Mouse (Mus musculus) thymus, adult 2 months (tissue): ENCODE measurements around the gene Egln1. TPM values are rescaled to one million over a fixed set of nuclear protein-coding genes. Genes with fewer than 3 reads are reported as not detected.

Experiments
- DNase-seq: peaks from one replicate; pipeline ENCODE4 v3.0.0; 2021
- H3K27ac ChIP-seq: fragments of 200-500 bp; 2 replicates; pipeline ENCODE4 v1.5.1; 2012; ENCODE audit warnings: low read length, control low read depth; ENCODE audit not compliant: control insufficient read depth, insufficient read depth
- H3K27me3 ChIP-seq: fragments of 200-500 bp; 2 replicates; pipeline ENCODE4 v1.6.1; 2012; ENCODE audit warnings: mild to moderate bottlenecking, low read length, moderate library complexity, mixed read lengths; ENCODE audit not compliant: control insufficient read depth, insufficient read depth
- H3K36me3 ChIP-seq: fragments of 200-500 bp; 2 replicates; pipeline ENCODE4 v1.6.1; 2012; ENCODE audit warnings: mild to moderate bottlenecking, low read length, moderate library complexity; ENCODE audit not compliant: control insufficient read depth, insufficient read depth
- H3K4me1 ChIP-seq: fragments of 200-500 bp; replicated peaks from 2 replicates; pipeline ENCODE4 v1.6.1; 2012; ENCODE audit warnings: low read length; ENCODE audit not compliant: control insufficient read depth, insufficient read depth
- H3K4me3 ChIP-seq: fragments of 200-500 bp; 2 replicates; pipeline ENCODE4 v1.5.1; 2012; ENCODE audit warnings: mild to moderate bottlenecking, low read length, control low read depth, moderate library complexity; ENCODE audit not compliant: control insufficient read depth, insufficient read depth
- CTCF ChIP-seq: fragments of 200-500 bp; IDR thresholded peaks from 2 replicates; pipeline ENCODE4 v1.5.1; 2012; ENCODE audit warnings: mild to moderate bottlenecking, control low read depth, low read length, moderate library complexity, borderline replicate concordance; ENCODE audit not compliant: control insufficient read depth, poor library complexity, insufficient read depth; ENCODE audit errors: extremely low read depth
- POLR2A ChIP-seq: fragments of 200-500 bp; IDR thresholded peaks from 2 replicates; pipeline ENCODE4 v1.6.1; 2012; ENCODE audit warnings: mild to moderate bottlenecking, low read length, control low read depth, moderate library complexity; ENCODE audit not compliant: control insufficient read depth, poor library complexity, insufficient read depth; ENCODE audit errors: extremely low read depth
- WGBS: fragments of 180-500 bp; shearing (Covaris S2); methylation state at CpG from one replicate; pipeline ENCODE4 v1.1.7; 2018; 5-methylcytosine and 5-hydroxymethylcytosine counted together
- polyA plus RNA-seq: library from polyadenylated mRNA; depleted of rRNA; stranded (reverse); fragments of >200 nt; gene quantifications from 2 replicates; pipeline ENCODE4 v1.2.3, GENCODE M21; 2012

The Egln1 gene
- polyA plus RNA-seq, 1 experiment = 40.5 TPM

DNA sequence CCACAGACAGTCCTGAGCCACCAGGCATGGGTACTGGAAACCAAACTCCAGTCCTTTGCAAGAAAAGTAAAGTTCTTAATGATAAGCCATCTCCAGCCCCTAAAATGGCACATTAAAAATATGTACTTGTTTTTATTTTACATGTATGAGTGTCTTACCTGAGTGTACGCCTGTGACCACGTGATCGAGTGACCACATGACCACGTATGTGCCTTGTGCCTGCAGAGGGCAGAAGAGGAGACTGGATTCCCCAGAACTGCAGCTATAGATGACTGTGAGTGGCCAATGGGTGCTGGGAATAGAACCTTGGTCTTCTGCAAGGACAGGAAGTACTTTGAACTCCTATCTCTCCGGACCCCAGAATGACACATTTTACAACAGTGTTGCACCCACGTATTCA, 27.1 kb upstream of the Egln1 start:
- no peak for TF ChIP-seq CTCF
- no peak for TF ChIP-seq POLR2A
- H3K27me3 ChIP-seq = no peaks in the 10 kb centered on the region
- H3K27ac ChIP-seq = no peak overlapping the region
- DNase-seq = no peak
- 92% methylated on average over 6 of the region's 6 CpGs for WGBS
- H3K4me1 ChIP-seq = peaks cover 26% of the 10 kb centered on the region
- H3K4me3 ChIP-seq = no peak overlapping the region
- H3K36me3 ChIP-seq = no peaks in the 10 kb centered on the region

DNA sequence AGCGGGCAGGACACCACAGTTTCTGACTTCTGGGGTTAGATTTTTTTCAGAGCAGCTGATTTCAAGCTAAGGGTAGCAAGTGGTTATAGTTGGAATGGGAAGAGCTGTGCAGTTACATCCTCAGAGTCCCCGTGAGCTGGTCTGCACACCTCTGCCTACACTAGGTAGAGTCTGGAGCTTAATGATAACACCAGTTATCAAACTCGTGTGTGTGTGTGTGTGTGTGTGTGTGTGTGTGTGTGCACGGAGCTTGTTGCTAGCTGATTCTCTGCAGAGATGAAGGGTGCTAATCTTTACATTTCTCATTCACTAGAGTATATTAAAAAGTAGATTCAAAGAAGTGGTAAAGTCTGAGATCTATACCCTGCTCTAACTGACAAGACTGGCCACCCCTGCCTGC, 25.1 kb upstream of the Egln1 start:
- H3K27ac ChIP-seq = no peak overlapping the region
- H3K27me3 ChIP-seq = no peaks in the 10 kb centered on the region
- H3K4me3 ChIP-seq = no peak overlapping the region
- H3K36me3 ChIP-seq = no peaks in the 10 kb centered on the region
- TF ChIP-seq CTCF (no peak), POLR2A (no peak)
- DNase-seq = no peak
- 85% methylated on average over 4 of the region's 4 CpGs for whole genome bisulfite sequencing
- peaks cover 41% of the 10 kb centered on the region for H3K4me1 ChIP-seq

DNA sequence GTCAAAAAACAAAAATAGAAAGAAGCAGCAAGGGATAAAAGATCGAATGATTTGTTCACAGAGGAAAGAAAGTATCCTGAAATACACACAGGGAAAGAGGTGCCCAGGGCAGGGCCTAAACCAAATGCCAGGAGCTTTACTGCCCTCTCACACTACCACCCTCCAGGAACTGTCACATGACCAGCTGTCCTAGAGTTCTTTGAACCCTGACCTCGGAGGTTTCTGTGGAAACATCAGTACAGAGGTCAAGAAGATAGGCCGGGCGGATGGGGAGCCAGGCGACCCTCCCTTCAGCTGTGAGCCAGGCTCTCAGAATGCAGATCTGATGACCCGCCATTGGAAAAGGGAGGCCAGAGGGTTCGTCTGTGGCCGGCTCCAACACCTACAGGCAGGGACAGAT, 24.1 kb upstream of the Egln1 start:
- Histone ChIP-seq H3K27me3 (no peaks in the 10 kb centered on the region), H3K36me3 (no peaks in the 10 kb centered on the region), H3K4me1 (peaks cover 42% of the 10 kb centered on the region), H3K27ac (no peak overlapping the region), H3K4me3 (no peak overlapping the region)
- 93% methylated on average over 8 of the region's 8 CpGs for WGBS
- TF ChIP-seq POLR2A (no peak), CTCF (no peak)
- no peak for DNase-seq

DNA sequence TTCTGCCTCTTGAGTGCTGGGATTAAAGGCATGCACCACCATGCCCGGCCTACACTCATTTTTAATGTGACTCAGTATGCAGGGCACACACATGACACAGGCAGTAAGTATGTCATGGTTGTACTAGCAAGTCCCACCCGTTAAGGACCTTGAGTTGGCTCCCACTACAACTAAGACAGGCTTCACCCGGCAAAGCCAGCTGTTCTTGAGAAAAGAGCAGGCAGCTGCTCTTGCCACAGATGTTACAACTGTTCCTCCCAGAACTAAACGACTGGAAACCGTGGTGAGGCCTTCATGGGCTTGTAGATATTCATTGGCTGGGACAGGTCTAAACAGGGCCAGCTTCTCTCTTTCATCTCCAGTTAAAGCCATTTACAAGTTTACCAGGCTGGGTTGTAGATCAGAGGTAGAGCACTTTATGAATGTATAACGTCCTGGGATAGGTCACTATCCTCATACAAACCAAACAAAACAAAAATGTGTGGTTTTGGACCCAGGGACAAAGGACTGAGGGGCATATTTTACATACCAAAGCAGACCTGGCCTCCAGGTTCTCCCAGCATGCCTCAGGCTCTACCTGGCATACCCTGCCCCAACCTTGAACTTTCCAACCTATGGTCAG, 21.3 kb upstream of the Egln1 start:
- WGBS = 22% methylated on average over 6 of the region's 6 CpGs
- TF ChIP-seq POLR2A = no peak
- TF ChIP-seq CTCF = no peak
- Histone ChIP-seq H3K36me3 (no peaks in the 10 kb centered on the region), H3K27ac (peak overlapping the region; percentile 85), H3K4me3 (no peak overlapping the region), H3K4me1 (peaks cover 33% of the 10 kb centered on the region), H3K27me3 (no peaks in the 10 kb centered on the region)
- no peak for DNase-seq

DNA sequence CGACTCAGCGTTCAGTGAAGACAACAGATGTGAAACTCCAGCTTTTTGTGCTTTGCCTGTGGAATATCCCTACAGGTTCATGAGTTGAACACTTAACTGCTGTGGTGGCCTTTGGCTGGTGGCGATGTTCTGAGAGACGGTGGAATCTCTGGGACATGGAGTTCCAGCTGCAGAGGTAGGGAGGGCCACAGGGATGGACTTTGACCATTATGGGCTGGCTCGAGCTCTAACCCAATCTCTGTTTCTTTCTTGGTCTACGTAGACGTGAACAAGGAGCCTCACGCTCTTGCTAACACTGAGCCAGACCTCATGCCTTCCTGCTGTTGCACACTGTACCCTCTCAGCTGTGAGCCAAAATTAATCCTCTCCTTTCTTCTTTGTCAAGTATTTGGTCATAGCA, 15.8 kb upstream of the Egln1 start:
- Histone ChIP-seq H3K4me1 (peaks cover 28% of the 10 kb centered on the region), H3K27ac (no peak overlapping the region), H3K4me3 (no peak overlapping the region), H3K36me3 (no peaks in the 10 kb centered on the region), H3K27me3 (no peaks in the 10 kb centered on the region)
- WGBS = 97% methylated on average over 8 of the region's 8 CpGs
- TF ChIP-seq CTCF = no peak
- TF ChIP-seq POLR2A = no peak
- no peak for DNase-seq

DNA sequence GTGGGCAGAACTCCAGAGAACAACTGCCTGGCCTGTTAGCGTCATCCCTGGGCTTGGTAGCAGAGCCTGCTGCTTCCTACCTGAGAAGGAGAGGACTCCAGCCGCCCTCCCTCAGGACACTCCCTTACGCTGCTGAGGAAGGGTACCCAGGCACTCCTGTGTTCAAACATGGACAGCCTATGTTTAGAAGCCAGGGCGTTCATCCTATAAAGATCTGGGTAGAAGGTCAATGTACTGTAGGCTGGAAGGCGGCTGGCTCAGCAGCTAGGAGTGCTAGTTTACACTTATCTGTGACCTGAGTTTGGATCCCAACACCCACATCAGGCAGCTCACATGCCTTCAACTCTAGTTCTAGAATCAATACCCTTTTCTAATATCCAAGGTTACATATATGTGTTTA, 14.1 kb upstream of the Egln1 start:
- Histone ChIP-seq H3K4me3 (no peak overlapping the region), H3K27me3 (no peaks in the 10 kb centered on the region), H3K4me1 (peaks cover 30% of the 10 kb centered on the region), H3K36me3 (no peaks in the 10 kb centered on the region), H3K27ac (no peak overlapping the region)
- TF ChIP-seq POLR2A = no peak
- no peak for TF ChIP-seq CTCF
- 96% methylated on average over 5 of the region's 5 CpGs for WGBS
- no peak for DNase-seq

DNA sequence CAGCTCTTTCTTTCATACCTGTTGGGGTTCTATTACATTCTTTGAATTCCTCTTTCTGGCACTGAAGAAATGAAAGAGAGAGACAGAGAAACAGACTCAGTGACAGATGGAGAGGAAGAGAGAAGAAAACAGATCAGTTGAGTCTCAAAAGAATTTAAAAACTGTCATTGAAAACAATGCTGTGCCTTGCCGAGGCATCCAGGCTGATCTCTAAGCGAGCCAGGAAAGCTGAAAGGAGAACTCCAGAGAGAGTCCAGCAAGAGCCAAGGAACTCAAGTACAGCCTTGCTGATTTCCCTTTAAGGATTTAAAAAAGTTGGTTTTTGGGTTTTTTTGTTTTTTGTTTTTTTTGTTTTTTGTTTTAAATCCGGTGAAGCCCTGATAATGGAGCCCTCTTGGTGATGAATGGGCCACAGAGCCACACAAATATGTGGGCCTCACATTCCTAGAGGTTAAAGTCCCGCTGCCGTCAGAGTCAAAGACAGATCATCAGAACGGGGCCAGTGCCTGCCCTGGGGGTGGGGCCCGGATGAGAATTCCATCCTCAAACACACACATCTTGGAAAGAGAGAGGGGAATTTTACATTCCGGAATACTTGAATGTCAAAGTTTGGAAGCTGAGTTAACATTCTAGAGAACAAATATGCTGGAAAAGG, 11.2 kb upstream of the Egln1 start:
- H3K27me3 ChIP-seq = no peaks in the 10 kb centered on the region
- H3K36me3 ChIP-seq = no peaks in the 10 kb centered on the region
- DNase-seq = no peak
- no peak overlapping the region for H3K4me3 ChIP-seq
- H3K27ac ChIP-seq = no peak overlapping the region
- 91% methylated on average over 8 of the region's 8 CpGs for WGBS
- H3K4me1 ChIP-seq = peaks cover 28% of the 10 kb centered on the region
- TF ChIP-seq POLR2A (no peak), CTCF (no peak)
